Mouse (Mus musculus) kidney, postnatal 36 days (tissue): ENCODE data around the gene Ppp1r13b.
"Not testable (repeated sequence)": the region's sequence is repeated elsewhere in the genome, so short reads cannot be mapped to it uniquely, and the experiment has no call there.

Experiments
- DNase-seq, 2 experiments: peaks; one replicate each; pipeline ENCODE4 v3.0.0; 2021 to 2022; ENCODE audit warnings: mixed read lengths in 2 of 2

Ppp1r13b gene

GRCm38 (mm10) chr12:111907970-111908681 is at the start of gene Ppp1r13b:
Ppp1r13b (minus strand) TSS chr12:111908110.
- peak; percentile 94 to 97 for DNase-seq

GRCm38 (mm10) chr12:111956173-111956572 is 48.3 kb upstream of the Ppp1r13b start:
- peak in 1 of 2 experiments; percentile 49 for DNase-seq

DNA sequence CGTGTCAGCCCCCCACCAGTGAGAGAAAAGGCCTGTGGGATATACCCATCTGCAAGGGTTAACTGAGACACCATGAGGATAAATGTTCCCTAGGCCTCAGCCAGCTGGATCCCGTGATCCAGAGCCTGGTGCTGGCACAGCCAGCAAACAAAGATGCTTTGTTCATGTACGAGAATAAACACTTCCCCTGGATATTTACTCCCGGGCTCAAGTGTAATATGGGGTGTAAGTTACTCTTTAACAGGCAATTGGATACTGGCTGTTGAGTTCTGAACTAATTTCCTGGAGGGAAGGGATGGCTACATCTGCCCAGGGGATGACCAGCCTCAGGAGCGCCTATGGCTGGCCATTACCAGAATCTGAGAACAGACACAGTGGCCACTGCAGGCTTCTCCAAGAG is 43.8 kb upstream of the Ppp1r13b start:
- DNase-seq, result no peak

- no peak for DNase-seq
Observed at GRCm38 (mm10) chr12:111950486-111950885, 42.6 kb upstream of the Ppp1r13b start.

DNA sequence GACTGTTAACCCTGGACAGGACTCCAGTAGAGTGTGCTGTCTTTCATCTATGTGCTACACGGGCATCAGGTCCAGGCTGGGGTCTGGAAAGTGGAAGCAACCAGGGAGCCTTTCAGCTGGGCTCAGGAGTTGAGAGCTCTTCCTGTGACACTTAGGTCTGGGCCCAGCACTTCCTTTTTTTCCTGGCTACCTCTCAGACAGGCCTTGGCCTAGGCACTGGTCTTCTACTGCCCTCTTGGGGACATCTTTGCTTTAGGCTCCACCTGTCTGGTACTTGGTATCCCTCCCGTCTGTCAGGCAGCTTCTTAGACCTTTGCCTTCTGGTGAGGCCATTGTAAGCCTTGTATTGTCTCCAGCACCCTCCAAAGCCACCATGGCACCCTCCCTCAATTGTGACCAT is 38.8 kb upstream of the Ppp1r13b start:
- peak; percentile 83 to 88 for DNase-seq

- DNase-seq, result not testable (repeated sequence)
Observed at GRCm38 (mm10) chr12:111945765-111946655, 38.1 kb upstream of the Ppp1r13b start.

DNA sequence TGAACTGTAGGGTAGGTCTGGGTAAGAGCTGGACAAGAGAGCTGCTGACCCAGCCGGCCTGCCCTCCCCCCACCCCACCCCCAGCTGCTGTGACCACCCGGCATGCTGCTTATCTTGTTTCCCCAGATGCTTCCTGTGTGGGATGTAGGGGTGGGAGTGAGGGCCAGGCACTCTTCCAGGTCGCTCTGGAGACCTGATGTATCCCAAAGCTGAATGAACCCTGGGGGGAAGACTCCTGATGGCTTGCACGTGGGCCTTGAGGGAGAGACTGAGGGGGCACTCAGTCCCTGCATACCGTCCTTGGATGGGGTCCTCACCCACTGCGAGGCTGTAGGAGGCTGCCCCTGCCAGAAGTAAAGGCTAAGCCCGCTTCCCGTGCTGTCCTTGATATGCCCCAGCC is 37.2 kb upstream of the Ppp1r13b start:
- peak; percentile 60 to 63 for DNase-seq

DNA sequence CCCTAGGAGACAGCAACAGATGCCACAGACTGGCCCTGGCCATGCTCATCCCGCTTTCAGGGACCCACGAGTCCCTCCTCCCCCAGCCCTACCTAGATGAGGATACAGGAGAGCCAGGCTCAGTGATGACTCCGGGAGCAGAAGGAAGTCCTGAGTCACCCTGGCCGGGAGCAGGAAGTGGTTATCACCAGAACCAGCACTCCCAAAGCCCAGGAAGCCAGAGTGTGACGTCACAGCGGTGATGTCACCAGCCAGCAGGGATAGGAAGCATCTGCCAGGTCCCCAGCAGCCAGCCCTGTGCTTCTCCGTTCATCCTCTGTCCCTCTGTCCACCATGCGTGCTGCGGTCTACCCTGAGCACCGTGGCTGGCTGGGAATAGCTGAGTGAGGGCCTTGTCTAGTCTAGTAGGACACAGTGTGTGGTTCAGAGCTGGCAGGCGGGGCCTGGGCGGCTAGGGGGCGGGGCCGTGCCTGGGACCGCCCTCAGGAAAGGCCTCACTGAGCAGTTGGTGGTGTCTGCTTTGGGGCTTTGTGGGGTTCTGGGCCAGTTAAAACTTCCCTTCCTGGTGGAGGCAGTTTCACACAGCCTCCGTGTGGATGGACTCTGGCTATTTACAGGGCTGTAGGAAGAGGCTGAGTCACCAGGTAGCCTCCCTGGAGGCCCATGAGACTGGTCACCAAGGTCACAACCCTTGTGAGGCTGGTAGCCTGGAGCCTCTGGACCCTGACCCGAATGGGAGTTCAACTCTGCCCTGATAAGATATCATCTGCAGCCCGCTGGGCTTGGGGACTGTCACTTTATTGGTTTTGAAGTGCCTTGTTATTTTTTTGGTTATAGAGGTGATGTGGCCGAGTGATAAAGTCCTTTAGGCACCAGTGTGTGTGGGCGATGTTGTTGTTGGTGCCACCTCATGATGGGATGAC is 36.4 kb upstream of the Ppp1r13b start:
- DNase-seq, result peak in 1 of 2 experiments; percentile 19

- peak; percentile 49 to 51 for DNase-seq
Observed at GRCm38 (mm10) chr12:111943421-111944064, 35.6 kb upstream of the Ppp1r13b start.

- no peak for DNase-seq
Observed at GRCm38 (mm10) chr12:111938623-111939177, 30.8 kb upstream of the Ppp1r13b start.

GRCm38 (mm10) chr12:111936706-111937550 is 29.0 kb upstream of the Ppp1r13b start:
- DNase-seq, result peak; percentile 96 to 97

- no peak for DNase-seq
Observed at GRCm38 (mm10) chr12:111933971-111934370, 26.1 kb upstream of the Ppp1r13b start.

DNA sequence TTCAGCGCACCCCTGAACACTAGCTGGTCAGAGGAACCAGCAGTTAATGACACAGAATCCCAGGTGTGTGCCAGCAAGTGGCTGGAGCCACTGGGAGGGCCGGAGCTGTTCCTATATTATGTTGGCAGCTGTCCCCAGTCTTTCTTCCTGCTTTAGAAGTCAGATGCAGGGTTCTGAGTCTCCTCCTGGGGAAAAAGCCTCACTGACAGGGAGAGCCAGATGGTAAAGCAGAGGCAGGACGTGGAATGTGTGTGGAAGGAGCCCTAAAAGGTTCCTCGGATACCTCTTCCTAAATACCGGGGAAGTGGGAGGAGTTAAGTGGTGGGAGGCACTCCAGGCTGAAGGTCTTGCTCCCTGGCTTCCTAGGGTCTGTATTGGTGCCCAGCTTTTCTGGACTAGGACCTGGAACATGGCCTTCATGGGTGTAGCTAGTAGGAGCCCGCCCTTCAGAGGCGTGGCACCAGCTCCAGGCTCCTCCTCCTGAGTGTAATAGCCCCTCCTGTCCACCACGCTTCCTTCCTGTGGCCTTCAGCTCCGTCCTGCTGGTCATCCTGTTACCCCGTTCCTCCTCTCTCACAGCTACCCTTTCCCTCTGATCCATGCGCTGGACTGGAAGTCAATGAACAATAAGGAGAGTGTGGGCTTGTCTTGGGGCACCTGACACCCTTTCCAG is 25.3 kb upstream of the Ppp1r13b start:
- DNase-seq, result peak; percentile 76 to 79

DNA sequence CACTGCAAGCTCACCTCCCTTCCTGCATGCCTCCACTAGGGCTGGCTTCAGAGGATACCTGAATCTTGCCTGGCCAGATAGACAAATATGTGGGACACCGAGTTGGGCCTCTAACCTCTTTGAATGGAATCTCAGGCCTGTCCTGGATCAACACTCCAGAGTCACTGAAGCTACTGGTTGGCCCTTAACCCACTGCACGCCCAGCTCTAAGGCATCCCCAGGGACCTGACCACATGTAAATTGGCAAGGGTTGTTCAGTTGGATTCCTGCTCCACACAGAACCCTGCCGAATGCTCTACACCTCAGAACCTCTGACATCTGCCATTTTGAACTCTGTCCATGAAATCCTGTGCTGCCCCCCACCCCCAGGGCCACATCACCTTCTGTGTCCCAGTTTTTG is 24.6 kb upstream of the Ppp1r13b start:
- no peak for DNase-seq

- DNase-seq, result no peak
Observed at GRCm38 (mm10) chr12:111931411-111932025, 23.6 kb upstream of the Ppp1r13b start.

DNA sequence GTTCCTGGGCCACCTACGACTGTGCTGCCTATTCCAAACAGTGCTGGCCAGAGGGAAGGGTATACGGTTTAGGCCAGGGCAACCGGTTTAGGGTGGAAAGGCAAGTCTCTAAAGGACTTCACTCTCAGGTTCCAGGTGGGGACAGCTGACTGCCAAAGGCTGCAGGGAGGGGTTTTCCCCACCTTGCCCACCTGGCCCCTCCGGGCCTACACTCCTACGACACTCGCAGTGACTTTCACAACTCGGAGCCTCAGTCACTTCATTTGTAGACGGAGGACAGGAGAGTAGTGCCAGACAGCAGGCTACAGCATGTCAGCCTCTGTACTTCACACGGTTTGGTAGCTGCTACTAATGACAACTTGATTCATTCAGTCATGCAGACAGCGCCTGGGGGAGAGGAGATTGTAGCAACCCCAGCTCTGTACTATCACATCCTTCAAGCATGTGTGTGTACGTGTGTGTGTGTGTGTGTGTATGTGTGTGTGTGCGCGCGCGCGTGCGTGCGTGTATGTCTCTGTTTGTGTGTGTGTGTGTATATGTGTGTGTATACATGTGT is 20.6 kb upstream of the Ppp1r13b start:
- no peak for DNase-seq

- DNase-seq, result no peak
Observed at GRCm38 (mm10) chr12:111927338-111927737, 19.4 kb upstream of the Ppp1r13b start.

- no peak for DNase-seq
Observed at GRCm38 (mm10) chr12:111923117-111923516, 15.2 kb upstream of the Ppp1r13b start.

DNA sequence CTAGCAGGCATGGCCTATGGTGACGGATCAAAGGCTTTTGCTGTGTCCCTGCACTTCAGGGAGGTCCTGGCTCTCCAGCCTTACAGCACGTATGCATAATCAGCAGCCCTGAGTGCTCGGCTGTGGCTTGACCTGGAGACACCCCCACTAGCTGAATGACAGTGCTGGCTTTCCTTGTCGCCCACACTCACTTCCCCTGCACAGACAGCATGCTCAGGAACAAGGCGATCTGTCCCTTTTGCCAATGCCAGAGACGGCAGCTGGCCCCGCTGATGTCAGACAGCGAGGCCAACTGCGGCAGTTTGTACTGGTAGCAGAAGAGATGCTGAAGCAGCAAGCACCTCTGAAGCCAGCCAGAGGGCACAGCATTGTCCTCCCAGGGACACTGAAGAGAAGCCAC is 12.1 kb upstream of the Ppp1r13b start:
- no peak for DNase-seq
